Mouse (Mus musculus) lung, embryonic 14.5 days (tissue): ENCODE results near the gene Tlnrd1. TPM values are rescaled to one million over a fixed set of nuclear protein-coding genes. Genes with fewer than 3 reads are reported as not detected.

Source experiments
- ATAC-seq: fragments of 200-750 bp; cut with Nextera tagmentation; 2 replicates; pipeline ENCODE4 v1.8.0; 2017; ENCODE audit warnings: mild to moderate bottlenecking, moderate TSS enrichment, moderate library complexity; ENCODE audit not compliant: insufficient read depth
- DNase-seq: peaks from one replicate; pipeline ENCODE4 v3.0.0-alpha.2; 2015
- H3K27ac ChIP-seq: fragments of 300-500 bp; sonication (generic); 2 replicates; pipeline ENCODE4 v1.5.1; 2014; ENCODE audit warnings: low read depth, mild to moderate bottlenecking, moderate library complexity
- H3K27me3 ChIP-seq: fragments of 300-500 bp; sonication (generic); 2 replicates; pipeline ENCODE4 v1.6.1; 2014; ENCODE audit warnings: low read length, control low read depth; ENCODE audit not compliant: insufficient read depth
- H3K36me3 ChIP-seq: fragments of 300-500 bp; sonication (generic); 2 replicates; pipeline ENCODE4 v1.6.1; 2014; ENCODE audit warnings: control low read depth; ENCODE audit not compliant: insufficient read depth
- H3K4me1 ChIP-seq: fragments of 300-500 bp; sonication (generic); 2 replicates; pipeline ENCODE4 v1.6.1; 2014; ENCODE audit warnings: antibody characterized with exemption, control low read depth; ENCODE audit not compliant: insufficient read depth
- H3K4me2 ChIP-seq: fragments of 300-500 bp; sonication (generic); 2 replicates; pipeline ENCODE4 v1.6.1; 2014; ENCODE audit warnings: mild to moderate bottlenecking
- H3K4me3 ChIP-seq: fragments of 300-500 bp; sonication (generic); 2 replicates; pipeline ENCODE4 v1.5.1; 2014; ENCODE audit warnings: low read depth, low read length
- H3K9ac ChIP-seq: fragments of 300-500 bp; sonication (generic); 2 replicates; pipeline ENCODE4 v1.6.1; 2014
- H3K9me3 ChIP-seq: fragments of 300-500 bp; sonication (generic); 2 replicates; pipeline ENCODE4 v1.6.1; 2016; ENCODE audit warnings: low read depth, low read length, control low read depth
- CTCF ChIP-seq: IDR thresholded peaks from 2 replicates; pipeline ENCODE4 v1.5.1; 2016; ENCODE audit warnings: antibody characterized with exemption, low read depth
- WGBS: fragments of 180-500 bp; shearing (Covaris S2); extraction: QIAGEN DNeasy Blood & Tissue Kit; methylation state at CpG from one replicate; pipeline ENCODE4 v1.1.7; 2014; 5-methylcytosine and 5-hydroxymethylcytosine counted together
- polyA plus RNA-seq: library from polyadenylated mRNA; unstranded; fragments of >200 nt; fragmentation: Nextera tagmentation; extraction: Ambion mirVana; gene quantifications from 2 replicates; pipeline ENCODE4 v1.2.1, GENCODE M21; 2014

Gene Tlnrd1
- polyA plus RNA-seq, 1 experiment from 2014 or later, result 29.1 TPM

DNA sequence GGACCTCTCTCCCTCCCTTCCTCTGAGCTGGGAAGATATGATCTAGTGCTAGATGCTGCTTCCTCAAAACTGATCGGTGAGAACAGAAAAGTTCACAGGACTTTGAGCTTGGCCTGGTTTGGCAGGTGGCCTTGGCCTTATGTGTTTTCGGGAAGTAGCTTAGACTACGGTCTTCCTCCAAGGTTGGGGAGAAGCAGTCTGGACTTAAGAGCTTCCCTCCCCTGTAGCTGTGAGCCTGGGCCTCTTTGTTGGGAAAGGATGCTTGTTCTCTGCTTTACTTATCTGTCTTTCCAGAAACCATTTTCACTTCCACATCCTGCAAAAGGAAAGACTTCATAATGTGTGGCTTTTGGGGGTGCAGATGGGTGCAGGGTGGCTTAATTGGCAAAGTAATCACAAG is 20.7 kb upstream of the Tlnrd1 start:
- Histone ChIP-seq H3K27me3 (no peaks in the 10 kb centered on the region), H3K9me3 (no peaks in the 10 kb centered on the region), H3K4me1 (no peaks in the 10 kb centered on the region), H3K4me3 (no peak overlapping the region), H3K9ac (no peak overlapping the region), H3K36me3 (peaks cover 7% of the 10 kb centered on the region), H3K4me2 (no peak overlapping the region), H3K27ac (no peak overlapping the region)
- TF ChIP-seq CTCF, result no peak
- WGBS, result 81% methylated on average over 3 of the region's 3 CpGs
- no peak for DNase-seq
- no peak for ATAC-seq

DNA sequence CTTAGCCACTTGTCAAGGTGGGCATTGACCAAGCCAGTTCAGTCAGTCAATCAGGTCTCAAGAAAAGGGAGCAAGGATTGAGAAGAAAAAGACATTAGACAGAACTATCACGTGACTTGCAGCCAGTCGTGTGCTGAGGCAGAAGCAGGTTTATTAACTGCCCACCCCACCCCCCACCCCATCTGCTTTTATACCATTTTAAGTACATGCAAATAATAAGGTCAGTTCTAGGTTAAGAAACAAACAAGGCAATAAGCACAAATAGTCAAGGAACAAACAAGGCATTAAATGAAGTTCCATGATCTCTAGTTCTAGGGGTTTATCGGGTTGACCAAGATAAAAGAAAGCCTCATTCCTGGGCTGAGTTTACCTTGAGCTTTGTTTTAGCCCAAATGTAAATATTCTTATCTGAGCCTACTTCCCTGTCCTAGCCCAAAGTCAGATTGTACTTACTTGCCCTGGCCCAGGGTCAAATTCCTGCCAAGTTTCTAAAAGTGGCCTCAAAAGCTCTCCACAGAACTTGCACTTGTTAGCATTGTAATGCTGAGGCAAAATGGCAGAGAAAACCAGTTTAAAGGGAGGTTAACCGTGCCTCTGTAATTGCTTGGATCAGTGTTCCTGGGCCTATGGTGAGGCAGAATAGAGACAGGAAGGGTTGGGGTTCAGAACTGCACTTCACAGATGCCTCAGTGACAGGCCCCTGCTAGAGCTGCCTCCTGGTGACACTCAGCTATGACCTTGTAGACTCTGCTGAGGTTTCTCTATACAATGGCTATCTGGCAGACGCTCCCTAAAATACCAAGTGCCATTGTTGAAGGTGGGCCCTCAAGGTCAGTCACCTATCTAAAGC is 18.4 kb upstream of the Tlnrd1 start:
- peak; percentile 36; the same call in 1 of the 2 replicates for ATAC-seq
- Histone ChIP-seq H3K9me3 (no peaks in the 10 kb centered on the region), H3K4me1 (no peaks in the 10 kb centered on the region), H3K27me3 (no peaks in the 10 kb centered on the region), H3K4me2 (no peak overlapping the region), H3K9ac (no peak overlapping the region), H3K36me3 (peaks cover 30% of the 10 kb centered on the region), H3K4me3 (no peak overlapping the region), H3K27ac (peak overlapping the region; percentile 63)
- 36% methylated on average over 5 of the region's 5 CpGs for WGBS
- no peak for TF ChIP-seq CTCF
- peak; percentile 51 for DNase-seq

DNA sequence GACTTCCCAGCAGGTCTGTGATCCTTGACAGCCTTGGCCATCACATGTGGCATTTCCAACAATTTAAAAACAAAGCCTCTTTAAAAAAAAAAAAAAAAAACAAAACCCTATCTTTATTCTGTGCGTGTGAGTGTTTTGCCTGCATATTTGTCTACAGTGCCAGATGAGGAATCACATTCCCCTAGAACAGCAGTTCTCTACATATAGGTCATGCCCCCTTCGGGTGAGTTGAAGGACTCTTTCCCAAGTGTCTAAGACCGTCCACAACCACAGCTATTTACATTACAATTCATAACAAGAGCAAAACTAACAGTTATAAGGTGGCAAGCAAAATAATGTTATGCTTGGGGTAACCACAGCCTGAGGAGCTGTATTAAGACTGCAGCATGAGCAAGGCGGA is 17.3 kb upstream of the Tlnrd1 start:
- H3K27me3 ChIP-seq, result no peaks in the 10 kb centered on the region
- 49% methylated on average over 4 of the region's 4 CpGs for WGBS
- DNase-seq, result peak; percentile 40
- no peaks in the 10 kb centered on the region for H3K4me1 ChIP-seq
- peak overlapping the region; percentile 63; the same call in 1 of the 2 replicates for H3K27ac ChIP-seq
- H3K4me3 ChIP-seq, result no peak overlapping the region
- H3K4me2 ChIP-seq, result no peak overlapping the region
- TF ChIP-seq CTCF, result no peak
- ATAC-seq, result peak; percentile 16; the same call in 1 of the 2 replicates
- no peak overlapping the region for H3K9ac ChIP-seq
- H3K36me3 ChIP-seq, result peaks cover 38% of the 10 kb centered on the region
- H3K9me3 ChIP-seq, result no peaks in the 10 kb centered on the region

DNA sequence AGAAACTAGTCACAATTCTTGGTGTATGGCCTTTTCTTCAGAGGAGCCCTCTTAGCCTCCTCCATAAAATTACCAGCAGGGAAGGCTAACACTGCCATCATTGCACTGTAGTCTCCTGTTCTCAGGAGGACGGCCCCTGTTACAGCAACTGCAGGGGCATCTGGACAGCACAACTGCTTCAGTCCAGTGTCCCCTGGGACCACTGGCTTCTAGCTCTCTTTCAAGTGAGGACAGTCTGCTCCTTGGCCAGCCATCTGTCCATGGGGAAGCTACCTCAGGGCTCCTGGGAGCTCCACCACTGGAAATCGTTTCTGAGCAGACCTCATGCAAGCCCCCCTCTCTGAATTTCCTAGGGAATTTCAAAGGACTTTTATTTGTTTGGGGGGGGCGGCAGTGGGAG is 16.4 kb upstream of the Tlnrd1 start:
- TF ChIP-seq CTCF, result no peak
- H3K4me3 ChIP-seq, result no peak overlapping the region
- WGBS, result 74% methylated on average over 3 of the region's 3 CpGs
- H3K4me1 ChIP-seq, result no peaks in the 10 kb centered on the region
- no peak overlapping the region for H3K9ac ChIP-seq
- no peak overlapping the region for H3K4me2 ChIP-seq
- peaks cover 45% of the 10 kb centered on the region for H3K36me3 ChIP-seq
- no peak for DNase-seq
- no peak overlapping the region for H3K27ac ChIP-seq
- ATAC-seq, result no peak
- H3K9me3 ChIP-seq, result no peaks in the 10 kb centered on the region
- H3K27me3 ChIP-seq, result no peaks in the 10 kb centered on the region

DNA sequence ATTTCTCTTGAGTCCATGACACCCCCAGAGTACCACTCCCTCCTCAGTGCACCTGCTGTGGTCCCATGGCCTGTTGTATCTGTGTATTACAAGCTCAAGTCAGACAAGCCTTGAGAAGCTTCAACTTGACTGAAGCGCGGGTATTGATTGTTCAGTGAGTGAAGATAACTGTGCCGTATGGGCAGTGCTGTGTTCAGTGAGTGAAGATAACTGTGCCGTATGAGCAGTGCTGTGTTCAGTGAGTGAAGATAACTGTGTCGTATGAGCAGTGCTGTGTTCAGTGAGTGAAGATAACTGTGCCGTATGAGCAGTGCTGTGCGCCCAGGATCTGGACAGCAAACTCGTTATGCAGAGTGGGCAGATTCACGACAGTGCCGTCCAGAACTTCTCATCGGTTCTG is 14.2 kb upstream of the Tlnrd1 start:
- H3K27ac ChIP-seq, result no peak overlapping the region
- H3K4me2 ChIP-seq, result no peak overlapping the region
- DNase-seq (no peak), ATAC-seq (peak; percentile 21; the same call in 1 of the 2 replicates)
- H3K4me1 ChIP-seq, result peaks cover 11% of the 10 kb centered on the region; the same call in 1 of the 2 replicates
- H3K9ac ChIP-seq, result no peak overlapping the region
- H3K27me3 ChIP-seq, result no peaks in the 10 kb centered on the region
- no peak for TF ChIP-seq CTCF
- no peak overlapping the region for H3K4me3 ChIP-seq
- H3K9me3 ChIP-seq, result no peaks in the 10 kb centered on the region
- WGBS, result 87% methylated on average over 11 of the region's 11 CpGs
- peaks cover 57% of the 10 kb centered on the region for H3K36me3 ChIP-seq

DNA sequence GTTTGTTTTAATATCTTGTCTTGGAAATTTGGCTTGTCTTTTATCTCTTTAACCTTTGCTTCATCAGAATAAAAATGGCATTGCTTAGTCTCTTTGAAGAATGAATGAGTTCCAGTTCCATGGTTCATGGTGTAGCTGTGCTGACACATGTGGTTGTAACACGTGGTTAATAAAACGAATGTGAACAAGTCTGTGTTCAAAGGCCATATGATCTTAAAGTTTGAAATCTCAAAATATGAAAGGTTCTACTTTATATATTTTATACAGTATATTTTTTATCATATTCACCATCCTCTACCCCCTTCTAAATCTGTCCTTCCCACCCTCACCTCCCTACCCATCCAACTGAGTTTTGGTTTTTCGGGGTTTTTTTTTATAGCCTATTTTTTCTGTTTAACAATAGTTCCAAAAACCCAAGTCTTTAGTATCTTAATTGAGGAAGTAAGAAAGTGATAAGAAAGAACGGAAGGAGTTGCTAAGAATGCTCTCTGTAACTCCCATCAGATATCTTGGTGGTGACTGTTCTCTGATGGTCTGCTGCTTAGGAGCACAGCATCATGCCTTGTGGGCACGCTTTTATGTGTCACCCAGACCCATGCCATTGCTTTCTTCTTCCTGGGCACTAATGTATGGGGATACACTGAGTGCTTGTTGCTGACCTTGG is 12.1 kb upstream of the Tlnrd1 start:
- no peak for ATAC-seq
- peaks cover 15% of the 10 kb centered on the region; the same call in 1 of the 2 replicates for H3K4me1 ChIP-seq
- TF ChIP-seq CTCF, result no peak

DNA sequence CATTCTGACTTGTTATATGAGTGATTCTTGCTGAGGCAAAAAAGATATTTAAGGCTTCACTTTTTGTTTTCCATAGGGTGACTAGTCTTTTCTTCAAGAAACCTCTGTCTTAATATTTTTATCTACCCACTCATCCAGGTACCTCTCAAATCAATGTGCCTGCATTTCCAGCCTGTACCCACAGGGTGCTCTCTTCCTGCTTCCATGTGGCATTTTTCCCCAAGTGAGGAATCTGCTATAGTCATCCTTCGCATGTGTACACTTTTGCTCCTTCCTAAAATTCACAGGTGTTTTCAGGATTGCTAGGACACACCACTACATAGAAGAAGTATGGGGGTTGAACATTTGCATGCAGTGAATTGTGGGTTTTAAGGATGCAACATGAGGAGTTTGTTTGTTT is 10.2 kb upstream of the Tlnrd1 start:
- H3K4me2 ChIP-seq, result peak overlapping the region; percentile 68
- ATAC-seq, result no peak
- peaks cover 15% of the 10 kb centered on the region; the same call in 1 of the 2 replicates for H3K4me1 ChIP-seq
- H3K27me3 ChIP-seq, result no peaks in the 10 kb centered on the region
- peak; percentile 37; the same call in 1 of the 2 replicates for TF ChIP-seq CTCF
- no peak overlapping the region for H3K9ac ChIP-seq
- H3K4me3 ChIP-seq, result no peak overlapping the region
- WGBS, result 93% methylated on average over 1 of the region's 1 CpGs
- peaks cover 45% of the 10 kb centered on the region for H3K36me3 ChIP-seq
- H3K27ac ChIP-seq, result no peak overlapping the region
- no peaks in the 10 kb centered on the region for H3K9me3 ChIP-seq
- no peak for DNase-seq

More for the DNA sequence above, 12.1 kb upstream of the Tlnrd1 start:
- no peak for DNase-seq
- H3K9ac ChIP-seq, result no peak overlapping the region
- H3K4me3 ChIP-seq, result no peak overlapping the region
- WGBS, result 88% methylated on average over 5 of the region's 5 CpGs
- no peaks in the 10 kb centered on the region for H3K9me3 ChIP-seq
- H3K27me3 ChIP-seq, result no peaks in the 10 kb centered on the region
- peaks cover 57% of the 10 kb centered on the region for H3K36me3 ChIP-seq
- H3K27ac ChIP-seq, result no peak overlapping the region
- H3K4me2 ChIP-seq, result no peak overlapping the region
